Mouse (Mus musculus) brain, adult 2 months (tissue): ENCODE measurements around the gene Secisbp2l.
A peak's percentile ranks its signal among the peaks of the same experiment; 100 is the strongest.

ENCODE experiments used
- DNase-seq: peaks from one replicate; pipeline ENCODE4 v3.0.0; 2011; ENCODE audit warnings: low read depth, low spot score

Secisbp2l gene

GRCm38 (mm10) chr2:125782719-125783109 is at the start of gene Secisbp2l:
Secisbp2l (minus strand) TSS chr2:125782870.
- peak; percentile 97 for DNase-seq

- no peak for DNase-seq
Observed at GRCm38 (mm10) chr2:125829924-125830323, 47.3 kb upstream of the Secisbp2l start.

DNA sequence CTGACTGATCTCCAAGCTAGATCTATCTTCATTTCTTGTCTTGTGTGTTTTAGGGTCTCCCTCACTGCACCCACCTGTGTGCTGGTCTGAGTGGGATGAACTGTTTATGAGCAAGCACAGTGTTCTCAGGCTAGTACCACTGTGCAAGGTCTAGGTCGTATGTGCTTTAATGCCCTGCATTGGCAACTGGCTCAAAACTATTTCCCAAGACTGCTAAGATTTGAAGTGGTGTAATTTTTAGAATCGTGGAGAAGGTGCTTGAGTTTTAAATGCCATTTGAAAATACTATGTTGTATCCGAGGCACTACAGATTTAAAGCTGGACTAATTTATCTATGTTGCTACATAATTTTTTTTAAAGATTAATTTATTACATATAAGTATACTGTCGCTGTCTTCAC is 45.2 kb upstream of the Secisbp2l start:
- no peak for DNase-seq

- peak; percentile 63 for DNase-seq
Observed at GRCm38 (mm10) chr2:125826201-125826600, 43.5 kb upstream of the Secisbp2l start.

DNA sequence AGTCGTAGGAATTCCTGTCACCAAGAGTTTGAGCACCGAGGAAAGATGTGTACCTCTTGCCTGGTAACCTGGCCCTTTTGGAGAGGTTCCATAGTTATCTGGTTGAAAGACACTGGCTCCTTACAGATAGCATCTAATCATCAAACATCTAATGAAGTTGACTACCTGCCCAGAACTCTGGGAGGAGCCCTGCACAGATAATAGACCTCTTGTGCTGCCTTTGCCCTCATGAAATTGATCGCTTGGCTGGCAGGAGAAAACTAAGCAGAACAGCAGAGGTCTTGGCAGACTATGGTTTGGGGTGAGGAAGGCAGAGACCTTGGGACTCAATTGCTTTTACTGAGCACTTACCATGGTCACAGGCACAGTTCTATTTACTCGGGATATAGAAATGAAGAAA is 37.7 kb upstream of the Secisbp2l start:
- DNase-seq: no peak

DNA sequence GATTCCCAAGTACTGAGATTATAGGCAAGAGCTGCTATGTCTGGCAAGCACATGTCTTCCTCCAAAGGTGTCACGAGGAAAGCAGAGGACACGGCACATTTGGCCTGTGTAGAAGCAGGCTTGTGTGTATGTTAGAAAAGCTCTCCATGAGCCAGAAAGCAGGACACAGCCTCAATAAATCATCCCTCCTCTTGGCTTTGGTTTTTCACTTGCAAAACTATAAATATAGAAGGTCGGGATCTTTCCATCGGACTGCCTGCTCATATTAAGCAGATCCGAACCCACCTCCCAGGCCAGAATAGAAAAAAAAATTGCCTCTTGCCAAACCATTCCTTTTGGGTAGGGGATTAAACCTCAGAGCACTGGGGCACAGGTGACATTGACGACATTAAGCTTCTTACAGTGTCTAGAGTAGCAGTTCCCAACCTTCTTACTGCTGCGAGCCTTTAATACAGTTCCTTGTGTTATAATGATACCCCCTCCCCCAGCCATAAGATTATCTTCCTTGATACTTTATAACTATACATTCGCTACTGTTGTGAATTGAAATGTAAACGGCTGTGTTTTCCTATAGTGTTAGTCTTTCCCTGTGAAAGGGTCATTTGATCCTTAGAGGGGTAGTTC is 31.4 kb upstream of the Secisbp2l start:
- DNase-seq: no peak

- peak; percentile 60 for DNase-seq
Observed at GRCm38 (mm10) chr2:125811332-125811731, 28.7 kb upstream of the Secisbp2l start.

DNA sequence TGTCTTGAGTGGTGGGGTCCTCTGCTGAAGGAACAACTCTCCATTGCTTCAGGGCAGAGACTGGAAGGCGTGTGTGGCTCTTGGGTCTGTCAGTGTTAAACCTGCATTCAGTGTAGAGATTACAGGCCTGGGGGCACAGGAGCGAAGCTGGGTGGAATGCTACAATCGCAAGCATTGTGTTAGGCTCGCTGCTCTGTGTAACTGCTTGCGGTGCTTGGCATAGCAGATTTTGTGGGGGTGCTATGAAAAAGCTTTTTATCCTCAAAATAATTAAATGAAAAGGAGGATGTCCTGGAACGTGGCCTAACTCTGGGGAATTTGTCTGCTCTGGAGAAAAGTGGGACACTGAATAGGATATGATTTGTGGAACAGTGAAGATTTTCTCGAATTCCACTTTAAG is 26.9 kb upstream of the Secisbp2l start:
- peak; percentile 90 for DNase-seq

GRCm38 (mm10) chr2:125805826-125806225 is 23.2 kb upstream of the Secisbp2l start:
- DNase-seq: no peak

- peak; percentile 63 for DNase-seq
Observed at GRCm38 (mm10) chr2:125801947-125802346, 19.3 kb upstream of the Secisbp2l start.

GRCm38 (mm10) chr2:125801038-125801437 is 18.4 kb upstream of the Secisbp2l start:
- peak; percentile 54 for DNase-seq

- DNase-seq: peak; percentile 52
Observed at GRCm38 (mm10) chr2:125800428-125800827, 17.8 kb upstream of the Secisbp2l start.

DNA sequence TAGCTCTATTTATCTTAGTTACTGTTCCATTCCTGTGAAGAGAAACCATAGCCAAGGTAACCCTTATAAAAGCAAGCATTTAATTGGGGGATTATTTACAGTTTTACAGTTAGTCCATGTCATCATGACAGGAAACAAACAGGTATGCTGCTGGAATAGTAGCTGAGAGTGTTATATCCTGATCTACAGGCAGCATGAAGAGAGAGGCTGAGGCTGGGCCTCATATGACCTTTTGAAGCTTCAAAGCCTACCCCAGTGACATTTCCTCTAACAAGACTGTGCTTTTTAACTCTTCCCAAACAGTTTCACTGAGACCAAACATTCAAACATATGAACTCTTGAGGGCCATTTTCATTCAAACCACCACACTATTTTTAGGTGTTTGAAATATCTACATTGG is 15.2 kb upstream of the Secisbp2l start:
- DNase-seq: no peak

- DNase-seq: no peak
Observed at GRCm38 (mm10) chr2:125795118-125795517, 12.4 kb upstream of the Secisbp2l start.

DNA sequence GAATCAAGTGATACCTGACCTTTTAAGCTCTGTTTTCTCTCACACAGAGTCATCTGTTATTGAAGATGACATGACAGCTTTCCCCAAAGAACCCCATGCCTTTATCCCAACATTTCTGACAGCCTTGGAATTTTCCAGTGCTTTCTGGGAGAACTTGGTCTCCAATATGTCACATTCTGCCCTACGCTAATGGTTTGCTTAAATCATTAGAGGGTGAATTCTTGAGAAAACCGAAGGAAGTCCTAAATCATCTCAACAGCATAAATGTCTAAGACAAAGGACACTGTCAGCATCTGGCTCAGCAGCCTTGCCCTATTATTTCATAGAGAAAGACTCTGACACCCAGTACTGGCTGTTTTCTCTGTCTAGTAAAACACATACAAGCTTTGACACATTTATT is 11.5 kb upstream of the Secisbp2l start:
- DNase-seq: no peak

DNA sequence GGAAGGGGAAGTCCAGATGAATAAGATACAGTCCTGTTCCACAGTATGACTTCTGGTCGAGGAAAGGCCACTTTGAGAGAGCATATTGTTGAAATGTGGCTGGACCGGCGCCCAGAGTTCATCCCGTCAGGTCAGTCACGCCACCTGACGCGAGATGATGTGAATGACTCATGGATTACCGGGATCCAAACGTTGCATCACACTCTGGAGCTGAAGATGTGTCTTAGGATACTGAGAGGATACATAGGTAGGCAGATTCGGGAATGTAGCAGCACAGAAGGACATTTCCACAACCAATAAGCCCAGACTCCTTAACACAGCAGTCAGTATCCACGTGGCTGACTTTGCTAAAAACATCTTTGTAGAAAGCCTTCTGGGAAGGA is 10.2 kb upstream of the Secisbp2l start:
- peak; percentile 49 for DNase-seq

DNA sequence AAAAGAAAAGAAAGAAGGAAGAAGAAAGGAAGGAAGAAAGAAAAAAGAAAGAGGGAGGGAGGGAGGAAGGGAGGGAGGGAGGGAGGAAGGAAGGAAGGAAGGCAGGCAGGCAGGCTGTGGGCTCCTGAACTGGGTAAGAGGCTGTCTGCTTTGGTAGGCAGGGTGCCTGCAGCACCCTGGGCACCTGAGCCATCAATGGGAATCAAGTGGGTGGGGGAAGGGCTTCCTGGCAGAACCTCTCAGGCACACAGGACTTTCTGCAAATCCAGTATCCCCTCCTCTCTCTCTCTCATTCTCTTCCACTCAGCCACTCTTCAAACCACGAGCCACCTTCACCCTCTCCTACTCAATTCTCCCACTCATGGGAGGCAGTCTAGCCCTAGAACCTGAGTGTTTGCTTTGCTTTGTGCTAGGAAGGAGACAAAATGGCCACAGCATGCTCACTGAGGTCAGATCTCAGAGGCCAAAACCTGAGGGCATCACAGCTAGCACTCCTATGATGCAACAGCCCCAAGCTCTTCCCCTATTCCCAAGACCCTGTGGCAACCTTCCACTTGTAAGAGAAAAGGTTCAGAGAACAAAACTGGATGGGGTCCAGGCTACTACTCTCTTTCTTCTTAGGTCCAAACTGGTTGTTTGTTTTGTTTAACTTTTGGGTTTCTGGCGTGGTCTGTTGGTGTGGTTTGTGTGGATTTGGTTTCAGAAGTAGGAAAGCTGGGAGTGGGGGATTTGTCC is 9.6 kb upstream of the Secisbp2l start:
- DNase-seq: no peak

DNA sequence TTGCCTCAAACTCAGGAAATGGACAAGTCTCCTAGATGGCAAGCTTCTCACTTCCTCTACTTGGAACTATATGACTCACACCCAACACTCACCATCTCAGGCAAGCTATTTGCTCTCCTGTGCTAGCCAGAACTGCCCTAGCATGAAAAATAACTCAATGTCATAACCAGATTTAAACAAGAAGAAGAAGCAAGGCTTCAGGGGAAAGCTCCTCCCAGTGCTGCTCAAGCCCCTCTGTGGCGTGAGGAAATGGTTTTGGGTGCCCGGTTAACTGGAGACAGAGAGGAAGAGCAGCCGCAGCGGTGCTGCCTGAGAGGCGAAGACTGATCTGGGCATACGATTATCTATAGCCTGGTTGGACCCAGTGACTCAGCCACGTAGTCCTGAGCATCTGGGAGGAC is 8.8 kb upstream of the Secisbp2l start:
- DNase-seq: peak; percentile 29

GRCm38 (mm10) chr2:125790242-125790641 is 7.6 kb upstream of the Secisbp2l start:
- DNase-seq: no peak

- no peak for DNase-seq
Observed at GRCm38 (mm10) chr2:125789265-125789664, 6.6 kb upstream of the Secisbp2l start.

DNA sequence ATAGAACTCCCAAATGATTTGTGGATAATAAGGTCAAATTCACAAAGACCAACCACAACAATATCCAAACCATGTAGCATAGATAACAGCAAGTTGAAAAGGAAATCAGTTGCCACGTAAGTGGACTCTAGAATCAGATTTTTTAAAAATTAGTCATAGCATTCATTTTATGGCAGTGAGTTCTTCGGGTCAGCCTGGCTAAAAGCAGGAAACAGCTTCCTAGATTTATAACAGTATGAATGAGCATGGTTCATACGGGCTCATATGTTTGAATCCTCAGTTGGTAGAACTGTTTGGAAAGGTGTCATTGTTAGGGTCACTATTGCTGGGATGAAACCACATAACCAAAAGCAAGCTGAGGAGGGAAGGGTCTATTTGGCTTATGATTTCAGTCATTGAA is 6.1 kb upstream of the Secisbp2l start:
- DNase-seq: no peak

DNA sequence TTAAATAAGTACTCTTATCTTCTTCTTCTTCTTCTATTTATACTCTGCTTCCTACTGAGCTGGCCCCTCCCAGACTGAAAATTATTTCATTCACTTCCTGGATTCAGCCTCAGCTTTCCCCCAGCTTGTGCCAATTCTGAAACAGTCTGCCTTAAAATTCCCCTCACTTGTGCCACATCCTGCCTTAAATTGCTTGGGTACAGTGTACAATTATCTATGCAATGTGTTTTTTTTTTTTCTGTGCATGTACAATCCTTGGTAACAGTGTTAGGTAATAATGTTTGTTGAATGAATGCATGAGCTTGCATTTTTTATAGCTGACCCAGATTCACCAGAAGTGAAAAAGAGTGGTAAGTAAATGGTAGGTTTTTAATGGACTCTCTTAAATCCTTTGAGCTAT is 5.7 kb upstream of the Secisbp2l start:
- DNase-seq: peak; percentile 42

- no peak for DNase-seq
Observed at GRCm38 (mm10) chr2:125785021-125785420, 2.4 kb upstream of the Secisbp2l start.
